Mouse (Mus musculus) spleen, postnatal 36 days (tissue): ENCODE results near the gene Apol7c.
"Not testable (repeated sequence)": the region's sequence is repeated elsewhere in the genome, so short reads cannot be mapped to it uniquely, and the experiment has no call there.

Source experiments
- DNase-seq, 2 experiments: peaks; one replicate each; pipeline ENCODE4 v3.0.0; 2022; ENCODE audit warnings: low spot score in 2 of 2, mixed read lengths in 1 of 2

Apol7c gene

DNA sequence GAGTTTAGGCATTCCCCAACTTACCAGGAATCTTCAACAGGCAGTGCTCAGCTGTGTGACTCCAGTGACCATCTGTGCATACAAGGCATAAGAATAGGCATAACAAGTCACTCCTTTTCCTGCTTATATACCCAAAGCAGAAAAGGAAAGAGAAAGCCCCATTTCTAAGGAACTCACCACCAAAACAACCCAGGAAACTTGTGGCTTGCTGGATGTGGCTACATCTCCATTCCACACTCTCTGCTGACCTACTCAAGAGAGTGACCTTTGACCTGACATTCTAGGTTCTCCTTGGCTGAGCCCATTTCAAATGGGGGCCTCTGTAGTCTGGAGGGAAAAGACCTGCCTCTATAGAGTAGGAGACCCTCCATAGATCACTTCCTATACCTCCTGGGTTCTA lies at the start of gene Apol7c:
Gene Apol7c, minus strand, starts transcription at position 101 of the 400 bp plus-strand sequence.
- DNase-seq, result no peak

DNA sequence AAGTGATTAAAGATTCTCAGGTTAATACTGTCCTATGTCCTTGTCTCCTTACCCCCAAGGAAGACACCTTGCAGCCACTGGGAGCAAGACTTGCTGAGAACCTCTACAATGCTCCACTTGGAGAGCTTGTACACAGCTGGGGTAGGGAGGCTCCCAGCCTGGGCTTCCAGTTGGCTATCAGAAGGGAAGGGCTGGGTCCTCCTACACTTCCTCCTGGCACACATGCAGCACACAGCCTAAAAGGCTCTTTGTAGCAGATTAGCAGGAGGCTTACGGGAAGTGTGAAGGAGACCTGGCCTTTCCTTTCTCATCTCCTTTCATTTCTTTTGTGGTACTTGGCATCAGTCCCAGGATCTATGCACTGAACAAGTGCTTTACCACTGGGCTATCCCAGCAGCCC lies 48.6 kb upstream of the Apol7c start:
- no peak for DNase-seq

DNA sequence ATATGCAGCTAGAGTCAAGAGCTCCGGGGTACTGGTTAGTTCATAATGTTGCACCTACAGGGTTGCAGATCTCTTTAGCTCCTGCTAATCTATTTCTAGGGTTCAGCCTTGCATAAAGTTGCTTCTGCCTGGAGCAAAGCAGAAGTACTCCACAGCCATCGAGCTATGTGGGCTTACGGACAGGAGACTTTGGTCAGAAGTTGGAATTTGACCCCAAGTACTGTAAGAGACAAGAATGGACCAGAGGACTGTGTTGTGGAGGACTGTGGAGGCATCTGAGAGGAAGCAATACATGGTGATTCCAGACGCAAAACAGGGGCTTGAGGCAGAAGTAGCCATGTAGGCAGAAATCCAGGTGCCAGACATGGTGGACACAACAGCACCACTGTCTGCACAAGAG lies 46.2 kb upstream of the Apol7c start:
- DNase-seq, result no peak

DNA sequence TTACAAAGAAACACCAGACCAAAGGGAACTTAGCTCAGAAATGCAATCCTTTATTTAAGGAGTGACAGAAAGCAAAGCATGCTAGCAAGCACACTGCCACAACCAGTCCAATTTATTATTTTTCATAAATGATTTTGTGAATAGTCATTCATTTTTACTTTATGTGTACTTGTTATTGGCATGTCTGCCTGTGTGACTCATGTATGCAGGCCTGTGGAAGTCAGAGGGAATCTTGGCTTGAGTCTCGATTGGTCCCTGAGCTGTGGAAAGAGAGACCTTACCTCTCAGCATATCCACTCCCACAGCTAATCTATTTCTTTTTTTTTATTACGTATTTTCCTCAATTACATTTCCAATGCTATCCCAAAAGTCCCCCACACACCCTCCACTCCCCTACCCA lies 45.7 kb upstream of the Apol7c start:
- DNase-seq, result no peak

DNA sequence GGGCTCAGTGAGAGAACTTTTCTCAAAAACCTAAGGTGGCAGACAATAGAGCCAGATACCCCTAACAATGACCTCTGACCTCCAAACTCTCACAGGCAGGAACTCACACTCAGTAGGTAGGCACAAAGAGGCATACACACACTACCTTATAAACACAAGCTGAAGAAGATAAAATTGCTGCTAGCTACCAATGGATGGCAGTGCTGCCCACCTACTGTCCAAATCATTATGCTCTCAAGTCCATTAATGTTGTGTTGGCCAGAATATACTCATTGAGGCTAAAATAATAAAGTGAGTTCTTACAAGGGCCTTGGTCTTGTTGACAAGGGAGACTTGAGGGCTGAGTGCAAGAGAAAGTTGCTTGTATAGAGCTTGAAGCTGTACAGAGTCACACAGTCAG lies 30.1 kb upstream of the Apol7c start:
- DNase-seq, result no peak

DNA sequence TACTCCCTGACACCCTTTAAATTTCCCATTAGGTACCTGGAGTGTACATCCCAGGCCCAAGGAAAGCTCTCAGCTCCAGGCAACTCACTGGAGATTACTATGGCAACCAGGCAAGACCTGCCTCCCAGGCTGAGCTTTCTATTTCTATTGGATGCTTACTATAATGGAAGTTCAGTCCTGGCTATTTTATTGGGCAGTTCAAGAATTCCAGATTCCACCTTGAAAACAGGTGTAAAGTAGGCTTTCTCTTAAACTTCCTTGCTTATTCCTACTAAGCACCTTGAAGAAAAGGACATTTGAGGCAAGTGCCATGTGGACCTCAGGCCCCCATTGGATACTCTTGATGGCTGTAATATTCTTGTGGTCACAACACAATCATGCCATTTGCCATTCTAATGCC lies 28.7 kb upstream of the Apol7c start, which contains the start of gene 1700025B11Rik:
Gene 1700025B11Rik, minus strand, starts transcription at position 101 of the 400 bp plus-strand sequence.
- no peak for DNase-seq

DNA sequence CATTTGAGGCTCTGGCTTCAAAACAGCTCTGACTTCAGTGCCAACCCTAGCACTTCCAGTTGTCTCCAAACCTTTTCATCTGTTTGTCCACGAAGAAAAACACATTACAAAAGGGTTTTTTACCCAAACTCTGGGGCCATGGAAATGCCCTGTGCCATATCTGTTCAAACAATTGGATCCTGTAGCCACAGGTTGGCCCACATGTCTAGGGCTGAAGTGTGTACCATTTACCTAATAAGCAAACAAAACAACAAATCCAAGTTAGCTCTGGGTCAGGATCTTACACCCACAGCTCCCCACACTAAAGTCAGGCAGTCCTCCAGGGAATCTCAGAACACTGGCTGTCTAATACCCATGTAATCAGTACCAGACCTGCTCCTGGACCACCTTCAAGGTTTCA lies 6.1 kb upstream of the Apol7c start:
- not testable (repeated sequence) for DNase-seq

DNA sequence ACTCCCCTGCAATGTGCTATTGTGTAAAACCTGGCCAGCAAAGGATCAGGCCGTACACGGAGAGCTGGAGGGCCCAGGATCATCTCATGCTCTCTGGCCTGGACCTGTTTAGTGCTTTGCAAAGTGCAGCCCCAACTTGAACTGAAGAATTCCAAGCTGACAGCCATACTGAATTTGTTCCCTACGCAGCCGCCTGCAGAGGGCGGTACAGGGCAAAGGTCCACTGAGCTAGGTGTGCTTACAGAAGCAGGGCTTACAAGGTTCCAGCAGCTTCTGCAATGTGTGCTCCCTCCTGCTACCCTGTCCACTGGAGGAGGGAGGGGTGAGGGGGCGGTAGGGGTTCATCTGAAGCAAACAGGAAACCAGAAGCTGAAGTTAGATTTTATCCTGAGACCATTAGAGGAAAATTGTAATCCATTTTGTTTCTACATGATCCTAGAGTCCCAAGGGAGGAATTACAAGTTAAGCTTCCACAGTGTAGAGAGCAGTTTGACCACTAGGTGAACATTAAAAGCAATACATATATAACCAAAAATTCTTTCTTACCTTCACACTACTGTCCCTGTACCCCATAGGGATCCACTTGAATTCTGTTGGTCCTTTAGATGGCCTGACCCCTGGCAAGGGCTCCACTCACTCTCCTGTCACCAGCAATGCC lies 9.8 kb downstream of the Apol7c start:
- DNase-seq, result peak; percentile 10 to 29

DNA sequence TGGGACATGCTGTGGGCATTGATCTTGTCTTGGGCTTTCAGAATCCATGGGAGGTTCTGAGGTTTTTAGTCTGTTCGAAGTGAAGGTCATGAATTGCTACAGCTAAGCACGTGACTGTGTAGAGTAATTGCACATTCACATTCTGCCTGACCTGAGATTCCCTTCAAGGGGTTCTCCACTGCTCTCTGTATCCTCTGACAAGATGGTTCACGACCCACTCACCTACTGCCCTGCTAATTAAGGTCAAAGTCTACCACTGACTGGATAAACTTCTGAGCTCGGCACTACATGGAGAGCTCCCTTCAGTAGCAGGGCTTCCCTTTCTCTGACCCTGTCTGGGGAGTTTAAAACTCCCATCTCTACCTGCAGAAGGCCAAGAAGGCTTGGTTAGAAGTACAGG lies 12.5 kb downstream of the Apol7c start:
- DNase-seq, result not testable (repeated sequence)

DNA sequence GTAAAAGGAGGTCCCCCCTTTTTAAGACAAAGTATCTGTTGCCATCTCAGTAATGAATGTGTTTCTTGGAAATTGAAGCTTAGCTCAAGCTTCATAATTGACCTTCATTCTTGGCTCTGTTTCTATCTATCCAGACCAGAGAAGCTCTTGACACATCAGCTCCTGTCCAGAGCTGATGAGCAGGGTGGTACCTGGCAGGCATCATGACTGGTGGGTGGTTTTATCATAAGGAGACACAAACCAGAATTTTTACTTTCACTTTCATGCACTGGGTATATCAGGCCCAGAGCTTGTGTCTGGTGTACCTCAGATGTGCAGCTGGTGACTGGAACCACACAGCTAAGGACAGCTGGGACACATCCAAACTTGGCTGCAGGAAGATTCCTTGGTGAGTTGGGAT lies 25.1 kb downstream of the Apol7c start, which contains the start of gene Apol11a:
Gene Apol11a, plus strand, starts transcription at position 306 of the 400 bp plus-strand sequence.
- DNase-seq, result not testable (repeated sequence)

DNA sequence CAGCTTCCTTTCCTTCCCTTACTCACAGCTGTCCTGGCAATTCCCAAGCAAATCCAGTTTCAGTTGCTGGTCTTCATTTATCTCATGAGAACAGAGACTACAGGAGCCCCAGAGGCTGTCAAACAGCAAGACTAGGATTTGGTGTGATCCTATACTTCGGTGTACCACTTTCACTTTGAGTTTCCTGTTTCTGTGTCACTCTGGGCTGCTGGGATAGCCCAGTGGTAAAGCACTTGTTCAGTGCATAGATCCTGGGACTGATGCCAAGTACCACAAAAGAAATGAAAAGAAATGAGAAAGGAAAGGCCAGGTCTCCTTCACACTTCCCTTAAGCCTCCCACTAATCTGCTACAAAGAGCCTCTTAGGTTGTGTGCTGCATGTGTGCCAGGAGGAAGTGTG lies 38.4 kb downstream of the Apol7c start:
- not testable (repeated sequence) for DNase-seq

DNA sequence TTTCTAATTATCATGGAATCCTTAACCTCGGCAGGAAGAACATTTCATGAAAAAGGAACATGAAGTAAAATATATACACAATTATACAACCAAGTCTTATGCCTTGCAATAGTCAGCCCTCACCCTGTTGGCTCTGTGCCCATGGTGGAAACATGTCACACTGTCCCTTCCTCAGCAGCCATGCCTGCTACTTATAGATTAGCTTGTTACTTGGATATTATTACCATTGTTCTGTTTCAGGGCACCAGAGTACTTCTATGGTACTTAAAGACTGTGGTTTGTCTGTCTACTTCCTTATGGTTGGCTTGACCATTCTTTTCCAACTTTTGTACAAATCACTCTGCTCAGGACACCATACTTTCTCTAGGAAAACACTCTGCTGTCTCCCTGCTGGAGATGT lies 39.9 kb downstream of the Apol7c start:
- not testable (repeated sequence) for DNase-seq

DNA sequence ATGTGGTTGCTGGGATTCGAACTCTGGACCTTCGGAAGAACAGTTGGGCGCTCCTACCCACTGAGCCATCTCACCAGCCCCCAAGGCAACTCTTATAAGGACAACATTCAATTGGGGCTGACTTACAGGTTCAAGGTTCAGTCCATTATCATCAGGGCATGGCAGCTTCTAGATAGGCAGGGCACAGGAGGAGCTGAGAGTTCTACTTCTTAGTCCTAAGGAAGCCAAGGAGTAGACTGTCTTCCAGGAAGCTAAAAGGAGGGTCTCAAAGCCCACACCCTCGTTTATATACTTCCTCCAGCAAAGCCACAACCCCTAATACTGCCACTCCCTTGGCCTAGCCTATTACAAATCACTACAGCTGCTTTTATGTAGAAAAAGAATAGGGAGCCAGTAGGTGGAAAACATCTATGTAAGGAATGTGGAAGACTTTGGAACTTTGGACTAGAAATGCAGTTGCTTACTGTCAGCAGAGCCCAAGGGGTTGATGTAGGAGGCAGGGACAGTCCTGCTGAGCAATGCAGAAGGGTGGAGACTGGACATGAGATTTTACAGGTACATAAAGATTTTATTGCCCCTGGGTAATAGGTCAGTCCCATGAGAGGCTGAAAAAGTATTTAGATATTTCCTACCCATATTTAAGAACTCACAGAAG lies 50.8 kb downstream of the Apol7c start:
- no peak for DNase-seq

DNA sequence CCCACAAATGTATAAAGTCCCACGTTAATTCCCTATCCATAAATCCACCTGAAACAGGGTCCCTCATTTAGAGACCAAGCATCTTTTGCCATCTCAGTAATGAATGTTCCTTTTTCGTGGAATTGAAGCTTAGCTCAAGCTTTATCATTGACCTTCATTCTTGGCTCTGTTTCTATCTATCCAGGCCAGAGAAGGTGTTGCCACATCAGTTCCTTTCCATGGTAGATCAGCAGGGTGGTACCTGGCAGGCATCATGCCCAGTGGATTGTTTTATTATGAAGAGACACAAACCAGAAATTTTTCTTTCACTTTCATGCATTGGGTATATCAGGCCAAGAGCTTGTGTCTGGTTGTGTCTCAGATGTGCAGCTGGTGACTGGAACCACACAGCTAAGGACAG lies 56.4 kb downstream of the Apol7c start, which contains the start of gene Apol10a:
Gene Apol10a, plus strand, starts transcription at position 355 of the 400 bp plus-strand sequence.
- not testable (repeated sequence) for DNase-seq
